Mouse (Mus musculus) limb, embryonic 15.5 days (tissue): ENCODE data around the gene Casp2. TPM values are rescaled to one million over a fixed set of nuclear protein-coding genes. Genes with fewer than 3 reads are reported as not detected.

Source experiments
- ATAC-seq: fragments of 200-750 bp; cut with Nextera tagmentation; 2 replicates; pipeline ENCODE4 v1.8.0; 2017; ENCODE audit warnings: low read depth, moderate TSS enrichment; ENCODE audit not compliant: insufficient number of reproducible peaks, low FRiP score, low TSS enrichment
- H3K27ac ChIP-seq: fragments of 300-500 bp; sonication (generic); 2 replicates; pipeline ENCODE4 v1.5.1; 2015; ENCODE audit warnings: moderate library complexity, mild to moderate bottlenecking, inconsistent platforms
- H3K27me3 ChIP-seq: fragments of 300-500 bp; sonication (generic); 2 replicates; pipeline ENCODE4 v1.6.1; 2015; ENCODE audit warnings: inconsistent platforms
- H3K36me3 ChIP-seq: fragments of 300-500 bp; sonication (generic); 2 replicates; pipeline ENCODE4 v1.6.1; 2015; ENCODE audit warnings: inconsistent platforms
- H3K4me1 ChIP-seq: fragments of 300-500 bp; sonication (generic); 2 replicates; pipeline ENCODE4 v1.6.1; 2015; ENCODE audit warnings: inconsistent platforms
- H3K4me2 ChIP-seq: fragments of 300-500 bp; sonication (generic); 2 replicates; pipeline ENCODE4 v1.6.1; 2015; ENCODE audit warnings: mild to moderate bottlenecking, inconsistent platforms
- H3K4me3 ChIP-seq: fragments of 300-500 bp; sonication (generic); 2 replicates; pipeline ENCODE4 v1.5.1; 2015; ENCODE audit warnings: mild to moderate bottlenecking, inconsistent platforms
- H3K9ac ChIP-seq: fragments of 300-500 bp; sonication (generic); 2 replicates; pipeline ENCODE4 v1.6.1; 2015; ENCODE audit warnings: inconsistent platforms
- H3K9me3 ChIP-seq: fragments of 300-500 bp; sonication (generic); 2 replicates; pipeline ENCODE4 v1.6.1; 2016; ENCODE audit warnings: inconsistent platforms
- WGBS: fragments of 180-500 bp; shearing (Covaris S2); methylation state at CpG from one replicate; pipeline ENCODE4 v1.1.7; 2015; 5-methylcytosine and 5-hydroxymethylcytosine counted together
- polyA plus RNA-seq: library from polyadenylated mRNA; unstranded; fragments of >200 nt; fragmentation: Nextera tagmentation; extraction: Ambion mirVana; gene quantifications from 2 replicates; pipeline ENCODE4 v1.2.1, GENCODE M21; 2015

Casp2 gene
- polyA plus RNA-seq, 1 experiment from 2014 or later, result 51.2 TPM

DNA sequence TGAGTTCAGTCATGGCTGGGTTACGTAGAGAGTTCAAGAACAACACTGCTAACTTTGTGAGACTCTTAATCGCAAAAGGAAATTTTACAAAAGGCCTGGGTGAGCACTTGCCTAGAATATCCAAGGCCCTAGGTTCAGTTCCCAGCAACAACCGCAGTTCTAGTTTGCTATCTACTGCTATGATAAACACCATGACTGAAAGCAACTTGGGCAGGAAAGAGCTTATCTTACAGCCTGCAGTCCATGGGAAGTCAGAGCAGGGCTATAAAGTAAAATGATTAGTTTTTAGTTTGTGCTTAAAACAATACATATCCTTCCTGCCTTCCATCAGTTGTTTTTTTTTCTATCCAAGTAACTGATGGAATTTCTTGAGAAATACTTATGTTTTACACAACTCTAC is 61.7 kb downstream of the Casp2 start:
- Histone ChIP-seq H3K4me2 (no peak overlapping the region), H3K9me3 (no peaks in the 10 kb centered on the region), H3K4me3 (no peak overlapping the region), H3K27me3 (peaks cover 35% of the 10 kb centered on the region), H3K9ac (no peak overlapping the region), H3K4me1 (peaks cover 20% of the 10 kb centered on the region), H3K36me3 (no peaks in the 10 kb centered on the region), H3K27ac (no peak overlapping the region)
- ATAC-seq, result no peak
- WGBS, result 89% methylated on average over 3 of the region's 3 CpGs

- no peak overlapping the region for H3K4me2 ChIP-seq
- peaks cover 15% of the 10 kb centered on the region for H3K4me1 ChIP-seq
- no peaks in the 10 kb centered on the region for H3K9me3 ChIP-seq
- no peak overlapping the region for H3K27ac ChIP-seq
- peaks cover 13% of the 10 kb centered on the region for H3K27me3 ChIP-seq
- no peaks in the 10 kb centered on the region for H3K36me3 ChIP-seq
- ATAC-seq, result no peak
- no peak overlapping the region for H3K9ac ChIP-seq
- H3K4me3 ChIP-seq, result no peak overlapping the region
- WGBS, result 73% methylated on average over 3 of the region's 3 CpGs
These were observed 64.0 kb downstream of the Casp2 start for GRCm38 (mm10) chr6:42328757-42329156.

DNA sequence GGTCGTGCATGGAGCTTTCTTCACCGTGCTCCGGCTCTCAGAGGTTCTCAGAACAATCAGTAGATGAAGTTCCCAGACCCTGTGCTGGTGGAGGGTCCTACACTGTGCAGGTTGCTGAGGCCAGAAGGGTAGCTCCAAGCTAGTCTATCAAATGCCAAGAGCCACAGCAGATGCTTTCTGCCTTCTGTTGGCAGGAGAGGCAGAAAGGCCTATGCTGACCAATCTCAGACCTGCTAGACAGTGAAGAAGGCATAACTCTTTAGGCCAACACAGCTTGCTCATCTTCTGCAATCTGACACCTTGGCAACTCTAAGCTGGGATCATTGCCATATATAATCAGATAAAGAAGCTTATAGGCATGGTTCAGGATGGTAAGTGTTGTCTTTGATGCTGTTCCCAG is 65.4 kb downstream of the Casp2 start:
- WGBS, result 80% methylated on average over 3 of the region's 3 CpGs
- H3K36me3 ChIP-seq, result no peaks in the 10 kb centered on the region
- no peak for ATAC-seq
- 0 out of 2 replicates have a peak, but pooled peaks cover under 1% of the 10 kb centered on the region for H3K4me1 ChIP-seq
- no peak overlapping the region for H3K4me2 ChIP-seq
- no peak overlapping the region for H3K9ac ChIP-seq
- no peak overlapping the region for H3K4me3 ChIP-seq
- no peaks in the 10 kb centered on the region for H3K27me3 ChIP-seq
- H3K27ac ChIP-seq, result no peak overlapping the region
- no peaks in the 10 kb centered on the region for H3K9me3 ChIP-seq

GRCm38 (mm10) chr6:42330946-42331345 is 66.2 kb downstream of the Casp2 start:
- 87% methylated on average over 3 of the region's 3 CpGs for WGBS

More at GRCm38 (mm10) chr6:42330946-42331345, 66.2 kb downstream of the Casp2 start:
- no peaks in the 10 kb centered on the region for H3K27me3 ChIP-seq
- H3K4me1 ChIP-seq, result no peaks in the 10 kb centered on the region
- H3K36me3 ChIP-seq, result no peaks in the 10 kb centered on the region
- H3K9ac ChIP-seq, result no peak overlapping the region
- no peak overlapping the region for H3K27ac ChIP-seq
- H3K4me2 ChIP-seq, result no peak overlapping the region
- H3K9me3 ChIP-seq, result no peaks in the 10 kb centered on the region
- H3K4me3 ChIP-seq, result no peak overlapping the region
- ATAC-seq, result no peak

Other genes with a start within 250 kb of the Casp2 start
- not detected in 2 replicates for gene Sva, start 226.6 kb upstream of the Casp2 start, polyA plus RNA-seq
- gene Tas2r139, start 124.0 kb upstream of the Casp2 start, polyA plus RNA-seq, result not detected in 2 replicates
- gene Tas2r144, start 49.7 kb upstream of the Casp2 start, polyA plus RNA-seq, result not detected in 2 replicates
- 20.7 and 21.4 TPM in 2 replicates for gene Gstk1, start 19.1 kb upstream of the Casp2 start, polyA plus RNA-seq
- gene Tmem139, start 3.0 kb upstream of the Casp2 start, polyA plus RNA-seq, result 2.0 and 2.4 TPM in 2 replicates
- 0.33 and 1.0 TPM in 2 replicates for gene Clcn1, start 21.7 kb downstream of the Casp2 start, polyA plus RNA-seq
- 0.15 and 0.19 TPM in 2 replicates for gene Fam131b, start 59.7 kb downstream of the Casp2 start, polyA plus RNA-seq
- 107 and 138 TPM in 2 replicates for gene Zyx, start 84.6 kb downstream of the Casp2 start, polyA plus RNA-seq
- gene Epha1, start 108.3 kb downstream of the Casp2 start, polyA plus RNA-seq, result 25.4 and 30.1 TPM in 2 replicates
- gene Tas2r143, start 135.3 kb downstream of the Casp2 start, polyA plus RNA-seq, result not detected in 2 replicates
- gene Tas2r135, start 140.4 kb downstream of the Casp2 start, polyA plus RNA-seq, result not detected in 2 replicates
- gene Tas2r126, start 169.6 kb downstream of the Casp2 start, polyA plus RNA-seq, result 0.26 TPM in 1 of 2 replicates, not detected in the other
- gene Olfr458, start 200.2 kb downstream of the Casp2 start, polyA plus RNA-seq, result not detected in 2 replicates
- not detected in 2 replicates for gene Olfr457, start 211.3 kb downstream of the Casp2 start, polyA plus RNA-seq
- gene Olfr456, start 222.2 kb downstream of the Casp2 start, polyA plus RNA-seq, result not detected in 2 replicates